Mouse (Mus musculus): ENCODE measurements around the gene Sycp2l. TPM values are rescaled to one million over a fixed set of nuclear protein-coding genes. Genes with fewer than 3 reads are reported as not detected.

Gene Sycp2l
- polyA plus RNA-seq, 1 experiment from 2014 or later, result not detected

GRCm38 (mm10) chr13:41212558-41213322 lies 98.6 kb downstream of the Sycp2l start:
- Histone ChIP-seq H3K27me3 (no peaks in the 10 kb centered on the region), H3K4me3 (no peak overlapping the region), H3K4me2 (replicated peaks) (no peak overlapping the region), H3K4me1 (0 out of 2 replicates have a peak, but pooled peaks cover 14% of the 10 kb centered on the region), H3K9ac (no peak overlapping the region), H3K9me3 (no peaks in the 10 kb centered on the region), H3K27ac (no peak overlapping the region), H3K36me3 (no peaks in the 10 kb centered on the region)
- 63% methylated on average over 6 of the region's 6 CpGs for WGBS
- no peak for ATAC-seq (ENCODE audit: low FRiP score, low read depth)

- Histone ChIP-seq H3K36me3 (no peaks in the 10 kb centered on the region), H3K27me3 (no peaks in the 10 kb centered on the region), H3K9me3 (peaks cover 1% of the 10 kb centered on the region), H3K4me1 (peaks cover 19% of the 10 kb centered on the region; the same call in 1 of the 2 replicates), H3K4me2 (replicated peaks) (no peak overlapping the region), H3K4me3 (no peak overlapping the region), H3K9ac (no peak overlapping the region), H3K27ac (no peak overlapping the region)
- WGBS, result 86% methylated on average over 6 of the region's 6 CpGs
- no peak for ATAC-seq (ENCODE audit: low FRiP score, low read depth)
These were observed 101.6 kb downstream of the Sycp2l start for GRCm38 (mm10) chr13:41215669-41216068.

- Histone ChIP-seq H3K4me2 (replicated peaks) (no peak overlapping the region), H3K9ac (no peak overlapping the region), H3K9me3 (peaks cover 7% of the 10 kb centered on the region), H3K4me3 (no peak overlapping the region), H3K36me3 (no peaks in the 10 kb centered on the region), H3K27ac (no peak overlapping the region), H3K4me1 (peaks cover 19% of the 10 kb centered on the region; the same call in 1 of the 2 replicates), H3K27me3 (no peaks in the 10 kb centered on the region)
- ATAC-seq (ENCODE audit: low FRiP score, low read depth), result no peak
- WGBS, result 81% methylated on average over 3 of the region's 3 CpGs
These were observed 102.1 kb downstream of the Sycp2l start for GRCm38 (mm10) chr13:41216236-41216635.

GRCm38 (mm10) chr13:41219056-41219455 lies 104.9 kb downstream of the Sycp2l start:
- H3K9me3 ChIP-seq, result peaks cover 21% of the 10 kb centered on the region
- no peak for ATAC-seq (ENCODE audit: low FRiP score, low read depth)
- no peak overlapping the region; the same call in 1 of the 2 replicates for H3K4me2 ChIP-seq (replicated peaks)
- H3K27ac ChIP-seq, result no peak overlapping the region
- H3K9ac ChIP-seq, result no peak overlapping the region
- H3K4me3 ChIP-seq, result no peak overlapping the region
- no peaks in the 10 kb centered on the region for H3K27me3 ChIP-seq
- H3K36me3 ChIP-seq, result no peaks in the 10 kb centered on the region
- WGBS, result 27% methylated on average over 1 of the region's 1 CpGs
- peaks cover 5% of the 10 kb centered on the region; the same call in 1 of the 2 replicates for H3K4me1 ChIP-seq

GRCm38 (mm10) chr13:41219687-41220303 lies 105.7 kb downstream of the Sycp2l start:
- Histone ChIP-seq H3K4me1 (peaks cover 5% of the 10 kb centered on the region; the same call in 1 of the 2 replicates), H3K27ac (no peak overlapping the region), H3K4me2 (replicated peaks) (peak overlapping the region; percentile 71), H3K9me3 (peaks cover 21% of the 10 kb centered on the region), H3K27me3 (no peaks in the 10 kb centered on the region), H3K9ac (peak overlapping the region; percentile 64), H3K4me3 (peak overlapping the region; percentile 63), H3K36me3 (no peaks in the 10 kb centered on the region)
- ATAC-seq (ENCODE audit: low FRiP score, low read depth), result no peak; the same call in 1 of the 2 replicates
- WGBS, result 2% methylated on average over 39 of the region's 39 CpGs

- Histone ChIP-seq H3K9ac (peak within 1 kb of the TSS; percentile 64), H3K27me3 (no peaks in the 10 kb centered on the region), H3K4me2 (replicated peaks) (peak within 1 kb of the TSS; percentile 71), H3K4me3 (peak within 1 kb of the TSS; percentile 63), H3K9me3 (peaks cover 21% of the 10 kb centered on the region), H3K4me1 (peaks cover 5% of the 10 kb centered on the region; the same call in 1 of the 2 replicates), H3K27ac (no peak within 1 kb of the TSS), H3K36me3 (no peaks in the 10 kb centered on the region)
- ATAC-seq (ENCODE audit: low FRiP score, low read depth), result peak; percentile 96
- 1% methylated on average over 46 of the region's 77 CpGs for WGBS
These were observed 106.3 kb downstream of the Sycp2l start, which contains the start of gene Elovl2 for GRCm38 (mm10) chr13:41220304-41220834. Gene Elovl2, minus strand, starts transcription at chr13:41220405.

Other genes starting within 250 kb of the Sycp2l start
- gene Pak1ip1, start 113.3 kb upstream of the Sycp2l start, polyA plus RNA-seq (2015; fragmentation: Nextera tagmentation; extraction: Ambion mirVana), result 50.3 and 53.1 TPM in 2 replicates
- gene Tmem14c, start 98.0 kb upstream of the Sycp2l start, polyA plus RNA-seq (2015; fragmentation: Nextera tagmentation; extraction: Ambion mirVana), result 195 and 201 TPM in 2 replicates
- gene Mak, start 34.6 kb upstream of the Sycp2l start, polyA plus RNA-seq (2015; fragmentation: Nextera tagmentation; extraction: Ambion mirVana), result 0.55 and 0.68 TPM in 2 replicates
- not detected in 2 replicates for gene Gcm2, start 3.3 kb upstream of the Sycp2l start, polyA plus RNA-seq (2015; fragmentation: Nextera tagmentation; extraction: Ambion mirVana)
- 4.1 and 4.8 TPM in 2 replicates for gene Elovl2, start 106.1 kb downstream of the Sycp2l start, polyA plus RNA-seq (2015; fragmentation: Nextera tagmentation; extraction: Ambion mirVana)
- gene Smim13, start 135.5 kb downstream of the Sycp2l start, polyA plus RNA-seq (2015; fragmentation: Nextera tagmentation; extraction: Ambion mirVana), result 14.7 and 15.4 TPM in 2 replicates
- gene Gm17364, start 159.7 kb downstream of the Sycp2l start, polyA plus RNA-seq (2015; fragmentation: Nextera tagmentation; extraction: Ambion mirVana), result not detected in 2 replicates

Measured in limb, embryonic 13.5 days (tissue).